Mouse (Mus musculus): Measurements from ENCODE around the gene Phxr2. TPM values are rescaled to one million over a fixed set of nuclear protein-coding genes. Genes with fewer than 3 reads are reported as not detected.

Phxr2 gene
- polyA plus RNA-seq, 1 experiment from 2014 or later, result 0.18 TPM

GRCm38 (mm10) chr10:99131298-99131697, 5.2 kb upstream of the Phxr2 start:
- WGBS, result 62% methylated on average over 5 of the region's 5 CpGs
- H3K27ac ChIP-seq, result no peak overlapping the region

DNA sequence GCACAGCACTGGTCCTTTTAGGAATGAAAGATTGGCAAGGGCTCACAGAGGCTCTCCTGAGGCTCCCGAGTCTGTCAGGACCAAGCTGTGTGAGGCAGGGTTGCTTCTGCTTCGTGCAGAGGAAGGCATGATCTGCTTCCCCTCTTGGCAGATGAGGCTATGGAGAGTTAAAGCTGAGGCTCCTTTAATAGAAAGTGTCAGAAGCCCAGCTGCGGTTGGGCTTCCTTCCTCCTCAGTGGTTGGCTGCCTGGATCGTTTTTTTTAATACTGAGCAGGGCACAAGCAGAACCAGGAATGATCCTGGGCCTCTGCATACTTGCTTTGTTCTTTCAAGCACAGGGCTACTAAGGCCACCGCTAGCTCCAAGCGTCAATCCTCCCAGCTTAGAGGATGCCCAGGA, 4.5 kb upstream of the Phxr2 start:
- Histone ChIP-seq H3K4me3 (no peak overlapping the region), H3K27ac (no peak overlapping the region), H3K27me3 (no peaks in the 10 kb centered on the region), H3K4me1 (no peaks in the 10 kb centered on the region), H3K36me3 (peaks cover 10% of the 10 kb centered on the region; the same call in 1 of the 2 replicates), H3K9me3 (no peaks in the 10 kb centered on the region), H3K9ac (no peak overlapping the region), H3K4me2 (replicated peaks) (no peak overlapping the region)
- no peak for ATAC-seq (ENCODE audit: insufficient number of reproducible peaks, insufficient read depth, low FRiP score, low TSS enrichment)
- WGBS, result 40% methylated on average over 6 of the region's 6 CpGs

More at GRCm38 (mm10) chr10:99131298-99131697, 5.2 kb upstream of the Phxr2 start:
- Histone ChIP-seq H3K9ac (no peak overlapping the region), H3K9me3 (no peaks in the 10 kb centered on the region), H3K36me3 (peaks cover 10% of the 10 kb centered on the region; the same call in 1 of the 2 replicates), H3K4me2 (replicated peaks) (no peak overlapping the region), H3K27me3 (no peaks in the 10 kb centered on the region), H3K4me1 (no peaks in the 10 kb centered on the region), H3K4me3 (no peak overlapping the region)
- ATAC-seq (ENCODE audit: insufficient number of reproducible peaks, insufficient read depth, low FRiP score, low TSS enrichment), result no peak

DNA sequence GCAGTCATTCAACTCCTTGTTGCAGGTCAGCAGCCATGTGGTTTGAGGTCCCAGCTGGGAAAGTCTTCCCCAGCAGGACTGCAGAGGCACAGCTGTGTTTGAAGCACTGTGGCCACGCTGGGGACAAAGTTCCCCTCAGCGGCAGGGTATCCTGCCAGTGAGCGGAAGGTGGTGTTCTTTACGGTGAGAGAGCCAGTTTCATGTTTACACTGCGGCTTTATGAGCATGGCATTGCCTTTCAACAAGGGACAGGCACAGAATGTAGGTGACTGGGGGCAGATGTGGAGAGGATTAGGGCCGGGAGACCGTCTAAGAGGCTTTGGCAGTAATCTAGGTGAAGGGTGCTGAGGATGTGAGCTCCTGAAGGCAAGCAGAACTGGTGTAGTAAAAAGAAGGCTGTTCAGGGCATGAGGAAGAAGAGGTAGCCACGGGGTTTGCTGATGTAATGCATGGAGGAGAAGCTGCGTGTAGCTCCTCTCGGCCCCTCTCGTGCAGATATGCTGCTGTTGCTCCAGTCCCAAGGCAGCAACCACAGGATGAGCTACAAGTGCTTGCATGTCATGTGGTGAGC, 1.7 kb upstream of the Phxr2 start:
- no peak overlapping the region for H3K27ac ChIP-seq
- ATAC-seq (ENCODE audit: insufficient number of reproducible peaks, insufficient read depth, low FRiP score, low TSS enrichment), result no peak
- no peak overlapping the region for H3K9ac ChIP-seq
- H3K36me3 ChIP-seq, result peaks cover 7% of the 10 kb centered on the region; the same call in 1 of the 2 replicates
- H3K9me3 ChIP-seq, result no peaks in the 10 kb centered on the region
- no peaks in the 10 kb centered on the region for H3K4me1 ChIP-seq
- WGBS, result 74% methylated on average over 11 of the region's 11 CpGs
- H3K4me2 ChIP-seq (replicated peaks), result no peak overlapping the region
- no peak overlapping the region for H3K4me3 ChIP-seq
- H3K27me3 ChIP-seq, result no peaks in the 10 kb centered on the region

DNA sequence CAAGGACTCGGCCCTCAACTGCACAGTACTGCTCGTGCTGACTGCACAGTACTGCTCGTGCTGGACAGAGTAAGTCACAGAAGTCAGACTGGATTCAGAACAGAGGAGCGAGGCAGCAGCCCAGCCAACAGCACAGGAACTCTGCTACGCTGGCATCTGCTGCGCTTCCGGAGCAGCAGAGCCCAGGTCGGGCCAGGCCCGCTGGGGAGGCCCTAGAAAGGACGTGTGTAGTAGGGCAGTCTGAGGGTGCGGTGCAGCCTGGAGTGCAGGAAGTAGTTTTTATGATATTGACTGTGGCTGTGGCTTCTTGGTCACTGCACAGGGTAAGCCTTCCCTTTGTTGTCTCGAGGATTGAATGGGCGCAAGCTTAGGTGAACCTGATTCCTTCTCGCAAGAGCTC, 829 bp upstream of the Phxr2 start:
- no peak for ATAC-seq (ENCODE audit: insufficient number of reproducible peaks, insufficient read depth, low FRiP score, low TSS enrichment)
- H3K9ac ChIP-seq, result no peak overlapping the region
- WGBS, result 88% methylated on average over 14 of the region's 14 CpGs
- H3K27ac ChIP-seq, result no peak overlapping the region
- H3K9me3 ChIP-seq, result no peaks in the 10 kb centered on the region
- no peaks in the 10 kb centered on the region for H3K4me1 ChIP-seq
- no peak overlapping the region for H3K4me3 ChIP-seq
- no peaks in the 10 kb centered on the region for H3K27me3 ChIP-seq
- no peak overlapping the region for H3K4me2 ChIP-seq (replicated peaks)
- H3K36me3 ChIP-seq, result peaks cover 7% of the 10 kb centered on the region; the same call in 1 of the 2 replicates

DNA sequence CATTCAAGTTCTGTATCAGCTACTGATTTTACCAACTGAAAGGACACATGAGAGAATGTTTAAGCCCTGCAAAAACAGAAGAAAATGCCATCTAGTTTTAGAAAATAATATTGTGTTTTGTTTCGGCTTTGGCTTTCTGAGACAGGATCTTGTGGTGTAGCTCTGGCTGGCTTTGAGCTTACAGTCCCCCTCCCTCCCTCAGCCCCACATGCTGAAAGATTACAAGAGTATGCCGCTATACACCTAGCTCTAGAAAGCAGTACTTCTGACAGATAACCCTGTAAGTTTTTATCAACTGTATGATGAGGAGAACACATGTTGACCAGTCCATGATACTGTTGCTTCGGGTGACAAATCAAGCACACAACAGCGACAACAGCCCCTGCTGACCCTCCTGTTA, 6.7 kb downstream of the Phxr2 start:
- Histone ChIP-seq H3K27ac (0 out of 2 replicates have a peak overlapping the region, but pooled peaks have one; percentile 11), H3K9ac (no peak overlapping the region), H3K4me3 (no peak overlapping the region), H3K9me3 (no peaks in the 10 kb centered on the region), H3K4me1 (peaks cover 30% of the 10 kb centered on the region), H3K27me3 (no peaks in the 10 kb centered on the region), H3K36me3 (no peaks in the 10 kb centered on the region), H3K4me2 (replicated peaks) (no peak overlapping the region)
- 87% methylated on average over 4 of the region's 4 CpGs for WGBS
- no peak for ATAC-seq (ENCODE audit: insufficient number of reproducible peaks, insufficient read depth, low FRiP score, low TSS enrichment)

DNA sequence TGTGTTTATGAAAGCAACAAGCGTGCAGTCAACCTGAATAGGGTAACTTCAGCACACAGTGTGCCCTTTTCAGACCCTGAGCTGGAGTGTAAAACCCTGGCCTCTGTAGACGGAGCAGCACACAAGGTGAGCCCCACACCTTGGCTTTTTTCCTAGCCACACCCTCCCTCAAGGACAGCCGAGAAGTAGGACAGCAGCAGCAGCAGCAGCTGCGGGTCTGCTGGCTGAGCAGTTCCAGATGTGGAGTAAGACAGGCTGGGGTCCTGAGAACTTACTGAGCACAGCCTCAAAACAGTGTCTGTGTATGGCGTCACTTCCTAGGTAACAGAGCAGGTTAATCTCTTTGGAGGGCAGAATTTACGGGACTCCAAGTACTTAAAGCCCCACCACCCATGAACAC, 7.4 kb downstream of the Phxr2 start:
- Histone ChIP-seq H3K9me3 (no peaks in the 10 kb centered on the region), H3K36me3 (no peaks in the 10 kb centered on the region), H3K4me2 (replicated peaks) (0 out of 2 replicates have a peak overlapping the region, but pooled peaks have one; percentile 19), H3K27ac (peak overlapping the region; percentile 11; the same call in 1 of the 2 replicates), H3K27me3 (no peaks in the 10 kb centered on the region), H3K4me3 (no peak overlapping the region), H3K4me1 (peaks cover 31% of the 10 kb centered on the region), H3K9ac (no peak overlapping the region)
- 38% methylated on average over 6 of the region's 6 CpGs for WGBS
- 0 out of 2 replicates have a peak, but pooled peaks have one; percentile 62 for ATAC-seq (ENCODE audit: insufficient number of reproducible peaks, insufficient read depth, low FRiP score, low TSS enrichment)

DNA sequence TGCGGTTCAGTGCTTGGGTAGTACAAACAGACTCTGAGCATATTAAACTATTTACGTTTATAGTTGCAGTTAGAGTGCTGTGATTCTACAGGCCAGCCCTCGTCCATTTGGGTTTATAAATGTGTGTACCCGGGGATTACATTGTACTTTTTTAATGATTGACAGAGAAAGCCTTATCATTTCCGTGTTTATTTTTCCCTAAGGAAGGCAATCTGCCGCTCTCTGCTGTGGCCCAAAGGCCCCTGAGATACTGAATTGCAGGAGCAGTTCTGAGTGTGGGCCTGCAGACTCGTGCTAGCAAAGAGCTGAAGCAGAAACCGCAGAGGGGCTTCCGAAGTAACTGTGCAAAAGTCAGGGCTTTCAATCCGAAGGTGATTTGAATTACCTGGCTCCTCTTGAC, 8.2 kb downstream of the Phxr2 start:
- no peaks in the 10 kb centered on the region for H3K27me3 ChIP-seq
- H3K36me3 ChIP-seq, result no peaks in the 10 kb centered on the region
- H3K4me2 ChIP-seq (replicated peaks), result no peak overlapping the region
- no peak overlapping the region for H3K9ac ChIP-seq
- H3K4me3 ChIP-seq, result no peak overlapping the region
- H3K9me3 ChIP-seq, result no peaks in the 10 kb centered on the region
- H3K27ac ChIP-seq, result no peak overlapping the region
- peaks cover 34% of the 10 kb centered on the region for H3K4me1 ChIP-seq
- 76% methylated on average over 10 of the region's 10 CpGs for WGBS
- ATAC-seq (ENCODE audit: insufficient number of reproducible peaks, insufficient read depth, low FRiP score, low TSS enrichment), result no peak

GRCm38 (mm10) chr10:99116650-99117615, 9.2 kb downstream of the Phxr2 start:
- Histone ChIP-seq H3K9me3 (no peaks in the 10 kb centered on the region), H3K27me3 (no peaks in the 10 kb centered on the region), H3K4me1 (peaks cover 34% of the 10 kb centered on the region), H3K36me3 (no peaks in the 10 kb centered on the region), H3K9ac (no peak overlapping the region), H3K4me2 (replicated peaks) (no peak overlapping the region), H3K27ac (no peak overlapping the region), H3K4me3 (no peak overlapping the region)
- no peak for ATAC-seq (ENCODE audit: insufficient number of reproducible peaks, insufficient read depth, low FRiP score, low TSS enrichment)
- WGBS, result 84% methylated on average over 16 of the region's 16 CpGs

- Histone ChIP-seq H3K4me2 (replicated peaks) (no peak overlapping the region), H3K27me3 (no peaks in the 10 kb centered on the region), H3K36me3 (no peaks in the 10 kb centered on the region), H3K9me3 (no peaks in the 10 kb centered on the region), H3K27ac (no peak overlapping the region), H3K4me3 (no peak overlapping the region), H3K4me1 (peaks cover 34% of the 10 kb centered on the region), H3K9ac (no peak overlapping the region)
- ATAC-seq (ENCODE audit: insufficient number of reproducible peaks, insufficient read depth, low FRiP score, low TSS enrichment), result no peak
- WGBS, result 70% methylated on average over 8 of the region's 8 CpGs
These were observed 9.9 kb downstream of the Phxr2 start for GRCm38 (mm10) chr10:99116237-99116632.

DNA sequence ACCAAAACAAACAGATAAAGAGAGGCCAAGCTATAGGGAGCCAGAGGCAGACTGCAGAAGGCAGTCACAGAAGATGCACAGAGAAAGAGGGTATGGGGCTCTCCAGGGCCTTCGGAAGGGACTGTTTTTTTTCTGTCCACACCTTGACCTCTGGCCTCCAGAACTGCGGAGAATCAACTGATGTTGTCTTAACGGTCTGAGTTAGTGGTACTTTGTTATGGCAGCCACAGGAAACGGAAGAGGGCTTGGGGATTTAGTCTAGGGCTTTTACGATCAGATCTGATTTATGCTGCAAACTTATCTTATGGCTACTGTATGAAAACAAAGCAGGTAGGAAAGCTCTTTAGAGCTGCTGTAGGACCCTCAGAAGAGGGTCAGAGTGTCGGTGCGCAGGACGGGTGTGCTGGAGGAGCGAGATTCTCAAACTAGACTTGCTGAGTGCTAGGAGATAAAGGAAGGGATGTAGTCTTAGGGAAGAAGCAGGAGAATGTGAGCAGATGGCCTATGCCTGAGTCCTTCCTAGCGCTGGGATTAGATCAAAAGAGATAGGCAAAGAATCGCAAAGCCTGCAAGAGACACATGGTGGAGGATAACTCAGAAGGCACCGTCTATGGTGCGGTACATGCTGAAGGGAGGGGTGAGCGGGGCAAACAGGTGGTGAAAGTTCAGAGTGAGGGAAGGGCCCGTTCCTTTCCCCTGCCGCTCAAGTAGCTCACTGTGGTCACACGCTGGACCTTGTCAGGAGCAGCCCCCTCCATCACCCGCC, 10.5 kb downstream of the Phxr2 start:
- H3K4me3 ChIP-seq, result no peak overlapping the region
- H3K27ac ChIP-seq, result no peak overlapping the region
- H3K4me2 ChIP-seq (replicated peaks), result no peak overlapping the region; the same call in 1 of the 2 replicates
- H3K9me3 ChIP-seq, result no peaks in the 10 kb centered on the region
- peaks cover 38% of the 10 kb centered on the region for H3K4me1 ChIP-seq
- H3K27me3 ChIP-seq, result no peaks in the 10 kb centered on the region
- 0 out of 2 replicates have a peak, but pooled peaks cover 4% of the 10 kb centered on the region for H3K36me3 ChIP-seq
- no peak for ATAC-seq (ENCODE audit: insufficient number of reproducible peaks, insufficient read depth, low FRiP score, low TSS enrichment)
- H3K9ac ChIP-seq, result no peak overlapping the region
- WGBS, result 42% methylated on average over 18 of the region's 18 CpGs

GRCm38 (mm10) chr10:99114295-99114694, 11.8 kb downstream of the Phxr2 start:
- ATAC-seq (ENCODE audit: insufficient number of reproducible peaks, insufficient read depth, low FRiP score, low TSS enrichment), result no peak
- H3K4me3 ChIP-seq, result no peak overlapping the region
- H3K27me3 ChIP-seq, result no peaks in the 10 kb centered on the region
- no peaks in the 10 kb centered on the region for H3K9me3 ChIP-seq
- H3K9ac ChIP-seq, result no peak overlapping the region
- no peak overlapping the region for H3K4me2 ChIP-seq (replicated peaks)
- WGBS, result 83% methylated on average over 8 of the region's 8 CpGs
- peaks cover 33% of the 10 kb centered on the region for H3K4me1 ChIP-seq
- H3K36me3 ChIP-seq, result peaks cover 15% of the 10 kb centered on the region
- no peak overlapping the region for H3K27ac ChIP-seq

All from embryonic facial prominence, embryonic 12.5 days (tissue).